Mouse (Mus musculus) heart, postnatal 10 days (tissue): ENCODE measurements around the gene Camkk1. TPM values are rescaled to one million over a fixed set of nuclear protein-coding genes. Genes with fewer than 3 reads are reported as not detected.

ENCODE experiments used
- DNase-seq, 2 experiments: peaks; one replicate each; pipeline ENCODE4 v3.0.0; 2021
- intact Hi-C: fragments of 180-260 bp; cut with DNase I; formaldehyde crosslinking; loops from one replicate; pipeline ENCODE4 v1.15.1; 2025
- total RNA-seq, 2 experiments: library from RNA; stranded (reverse); gene quantifications; 2 replicates each; pipeline ENCODE4 v1.2.3; 2021

The Camkk1 gene
- 1 to 10 TPM; 1.1 to 2.0 TPM for total RNA-seq

- peak; percentile 92 to 95 for DNase-seq
- intact Hi-C loops: no loop called here
These were observed at the start of gene Camkk1 for GRCm38 (mm10) chr11:73018471-73019146. Camkk1 (plus strand) TSS chr11:73019008.

- DNase-seq: no peak
- intact Hi-C loops: no loop called here
These were observed 43.8 kb upstream of the Camkk1 start for GRCm38 (mm10) chr11:72974995-72975503.

GRCm38 (mm10) chr11:72982516-72982915, 36.3 kb upstream of the Camkk1 start:
- intact Hi-C loops: loop anchor here (5.0 kb wide), 1 partner anchor 55 kb away; no protein-coding TSS in a partner anchor
- DNase-seq: no peak

- intact Hi-C loops: loop anchor here (5.0 kb wide), 1 partner anchor 56 kb away; no protein-coding TSS in a partner anchor
- DNase-seq: no peak
These were observed 35.5 kb upstream of the Camkk1 start for GRCm38 (mm10) chr11:72983283-72983682.

GRCm38 (mm10) chr11:72986745-72987144, 32.1 kb upstream of the Camkk1 start:
- intact Hi-C loops: no loop called here
- DNase-seq: no peak

GRCm38 (mm10) chr11:72987234-72987633, 31.6 kb upstream of the Camkk1 start:
- peak; percentile 45 to 47 for DNase-seq
- intact Hi-C loops: no loop called here

GRCm38 (mm10) chr11:72987807-72988206, 31.0 kb upstream of the Camkk1 start:
- intact Hi-C loops: no loop called here
- no peak for DNase-seq

- no peak for DNase-seq
- intact Hi-C loops: no loop called here
These were observed 29.8 kb upstream of the Camkk1 start for GRCm38 (mm10) chr11:72989044-72989443.

GRCm38 (mm10) chr11:72990688-72991087, 28.1 kb upstream of the Camkk1 start:
- intact Hi-C loops: no loop called here
- no peak for DNase-seq

- DNase-seq: peak; percentile 63 to 66
- intact Hi-C loops: no loop called here
These were observed 26.8 kb upstream of the Camkk1 start for GRCm38 (mm10) chr11:72991961-72992360.

- DNase-seq: no peak
- intact Hi-C loops: no loop called here
These were observed 22.5 kb upstream of the Camkk1 start for GRCm38 (mm10) chr11:72996346-72996745.

GRCm38 (mm10) chr11:72996781-72997180, 22.0 kb upstream of the Camkk1 start:
- no peak for DNase-seq
- intact Hi-C loops: no loop called here

GRCm38 (mm10) chr11:72997529-72998326, 21.1 kb upstream of the Camkk1 start:
- no peak for DNase-seq
- intact Hi-C loops: no loop called here

- no peak for DNase-seq
- intact Hi-C loops: no loop called here
These were observed 20.0 kb upstream of the Camkk1 start, which contains the start of gene P2rx1 for GRCm38 (mm10) chr11:72998771-72999170. P2rx1 (plus strand) TSS chr11:72999103.

GRCm38 (mm10) chr11:73001029-73001428, 17.8 kb upstream of the Camkk1 start:
- DNase-seq: peak; percentile 86 to 87
- intact Hi-C loops: loop anchor here (1.0 kb wide), 1 partner anchor 75 kb away; no protein-coding TSS in a partner anchor

- DNase-seq: peak; percentile 76
- intact Hi-C loops: loop anchor here (5.0 kb wide), 1 partner anchor 101 kb away; no protein-coding TSS in a partner anchor
These were observed 12.4 kb upstream of the Camkk1 start for GRCm38 (mm10) chr11:73006377-73006776.

GRCm38 (mm10) chr11:73007113-73007512, 11.7 kb upstream of the Camkk1 start:
- intact Hi-C loops: loop anchor here (1.0 to 5.0 kb wide), 2 partner anchors 32 to 100 kb away; no protein-coding TSS in a partner anchor

GRCm38 (mm10) chr11:73007698-73008481, 10.9 kb upstream of the Camkk1 start:
- DNase-seq: peak; percentile 72 to 82
- intact Hi-C loops: loop anchor here (1.0 to 5.0 kb wide), 3 partner anchors 31 to 1363 kb away; no protein-coding TSS in a partner anchor

More at GRCm38 (mm10) chr11:73007113-73007512, 11.7 kb upstream of the Camkk1 start:
- DNase-seq: no peak

- intact Hi-C loops: loop anchor here (2.0 to 5.0 kb wide), 2 partner anchors 98 to 1362 kb away; no protein-coding TSS in a partner anchor
- no peak for DNase-seq
These were observed 10.0 kb upstream of the Camkk1 start for GRCm38 (mm10) chr11:73008826-73009225.
